Mouse (Mus musculus) myocyte (in vitro differentiated cells): ENCODE results near the gene Siah1a. TPM values are rescaled to one million over a fixed set of nuclear protein-coding genes. Genes with fewer than 3 reads are reported as not detected.
A peak's percentile ranks its signal among the peaks of the same experiment; 100 is the strongest.

Source experiments
- H3K27me3 ChIP-seq: one replicate; pipeline ENCODE4 v1.6.1; 2011; ENCODE audit not compliant: control insufficient read depth, insufficient read depth, insufficient read length
- H3K36me3 ChIP-seq: one replicate; pipeline ENCODE4 v1.6.1; 2011; ENCODE audit not compliant: control insufficient read depth, insufficient read depth
- H3K4me2 ChIP-seq: one replicate; pipeline ENCODE4 v1.6.1; 2011; ENCODE audit warnings: low read depth, control low read depth
- H3K4me3 ChIP-seq: one replicate; pipeline ENCODE4 v1.5.1; 2011; ENCODE audit warnings: mild to moderate bottlenecking, control low read depth, moderate library complexity
- H3K79me2 ChIP-seq: one replicate; pipeline ENCODE4 v1.6.1; 2011; ENCODE audit not compliant: control insufficient read depth, insufficient read depth
- H3ac ChIP-seq: one replicate; pipeline ENCODE4 v1.6.1; 2011; ENCODE audit not compliant: control insufficient read depth, insufficient read length
- CEBPB ChIP-seq: IDR thresholded peaks from 2 replicates; pipeline ENCODE4 v1.6.1; 2011; ENCODE audit warnings: mild to moderate bottlenecking, moderate library complexity; ENCODE audit not compliant: poor library complexity, insufficient read depth, severe bottlenecking
- E2F4 ChIP-seq: IDR thresholded peaks from one replicate; pipeline ENCODE4 v1.6.1; 2011; ENCODE audit warnings: mild to moderate bottlenecking, control low read depth, moderate library complexity; ENCODE audit not compliant: insufficient read depth
- MAX ChIP-seq: IDR thresholded peaks from one replicate; pipeline ENCODE4 v1.6.1; 2011; ENCODE audit warnings: low read depth, mild to moderate bottlenecking, control low read depth
- MYOD1 ChIP-seq, 3 experiments: IDR thresholded peaks; one replicate each; pipeline ENCODE4 v1.6.1; 2011; ENCODE audit warnings: control low read depth in 2 of 3, low read depth in 2 of 3, mild to moderate bottlenecking in 2 of 3, moderate library complexity in 1 of 3; ENCODE audit not compliant: insufficient read length in 2 of 3, control insufficient read depth in 1 of 3
- MYOG ChIP-seq, 3 experiments: IDR thresholded peaks; one replicate each; pipeline ENCODE4 v1.6.1; 2011; ENCODE audit warnings: control low read depth in 2 of 3, low read depth in 2 of 3, mild to moderate bottlenecking in 2 of 3; ENCODE audit not compliant: insufficient read length in 2 of 3, control insufficient read depth in 1 of 3, insufficient read depth in 1 of 3
- POLR2A ChIP-seq: IDR thresholded peaks from one replicate; pipeline ENCODE4 v1.6.1; 2011; ENCODE audit warnings: low read depth, mild to moderate bottlenecking, control low read depth, moderate library complexity; ENCODE audit not compliant: insufficient read length
- POLR2AphosphoS2 ChIP-seq: IDR thresholded peaks from one replicate; pipeline ENCODE4 v1.6.1; 2011; ENCODE audit warnings: low read depth, control low read depth; ENCODE audit not compliant: insufficient read length
- REST ChIP-seq: IDR thresholded peaks from one replicate; pipeline ENCODE4 v1.6.1; 2011; ENCODE audit warnings: mild to moderate bottlenecking, control low read depth, moderate library complexity; ENCODE audit not compliant: insufficient read depth, insufficient read length
- SRF ChIP-seq: IDR thresholded peaks from one replicate; pipeline ENCODE4 v1.6.1; 2011; ENCODE audit warnings: low read depth; ENCODE audit not compliant: control insufficient read depth, insufficient read length
- TCF12 ChIP-seq: IDR thresholded peaks from one replicate; pipeline ENCODE4 v1.6.1; 2011; ENCODE audit warnings: mild to moderate bottlenecking, control low read depth; ENCODE audit not compliant: poor library complexity, insufficient read depth, severe bottlenecking
- TCF3 ChIP-seq: IDR thresholded peaks from one replicate; pipeline ENCODE4 v1.6.1; 2011; ENCODE audit warnings: low read depth, control low read depth; ENCODE audit not compliant: insufficient read length
- USF1 ChIP-seq: IDR thresholded peaks from one replicate; pipeline ENCODE4 v1.6.1; 2011; ENCODE audit warnings: low read depth, mild to moderate bottlenecking, control low read depth, moderate library complexity
- polyA plus RNA-seq: library from polyadenylated mRNA; unstranded; fragments of >200 nt; fragmentation: generic; extraction: Trizol; gene quantifications from one replicate; pipeline ENCODE4 v1.2.1, GENCODE M21; 2012; ENCODE audit warnings: missing spikeins

Gene Siah1a
- polyA plus RNA-seq, 1 experiment = 12.0 TPM

- Histone ChIP-seq H3K27me3 (no peaks in the 10 kb centered on the region), H3K36me3 (peaks cover 20% of the 10 kb centered on the region), H3K79me2 (no peaks in the 10 kb centered on the region), H3ac (no peak overlapping the region), H3K4me3 (no peak overlapping the region), H3K4me2 (no peak overlapping the region)
- no peak for TF ChIP-seq POLR2A
- TF ChIP-seq TCF12 = no peak
- no peak for TF ChIP-seq MYOD1 (IDR thresholded peaks at IDR 0.05; ENCODE audit: control insufficient read depth in 1 of 3, insufficient read length in 2 of 3, low read depth in 2 of 3)
- peak; percentile 56 for TF ChIP-seq POLR2AphosphoS2
Observed at GRCm38 (mm10) chr8:86713407-86714188, 32.1 kb downstream of the Siah1a start.

DNA sequence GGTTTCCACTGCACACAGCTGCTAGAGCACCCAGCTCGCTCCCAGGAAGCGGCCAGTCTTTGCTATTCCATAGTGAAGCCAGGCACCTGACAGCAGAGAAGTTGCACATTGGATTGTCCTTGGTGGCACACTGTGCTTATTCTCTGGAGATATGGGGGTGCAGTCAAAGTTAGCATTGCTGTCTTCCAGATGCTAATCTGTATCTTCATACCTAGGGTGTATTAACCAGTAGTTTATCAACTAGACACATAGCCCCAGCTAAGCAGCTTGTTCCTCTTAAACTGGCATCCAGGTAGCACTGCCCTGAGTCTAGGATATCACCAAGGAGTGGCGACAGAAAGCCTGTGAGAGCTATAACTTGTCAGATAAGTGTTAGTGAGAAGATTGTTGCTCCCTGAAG is 33.1 kb downstream of the Siah1a start:
- Histone ChIP-seq H3K4me2 (no peak overlapping the region), H3ac (no peak overlapping the region), H3K27me3 (no peaks in the 10 kb centered on the region), H3K36me3 (peaks cover 17% of the 10 kb centered on the region), H3K4me3 (no peak overlapping the region), H3K79me2 (no peaks in the 10 kb centered on the region)
- TF ChIP-seq TCF3 = no peak
- no peak for TF ChIP-seq E2F4
- no peak for TF ChIP-seq USF1
- TF ChIP-seq MYOG (IDR thresholded peaks at IDR 0.05; ENCODE audit: control insufficient read depth in 1 of 3, insufficient read depth in 1 of 3, insufficient read length in 2 of 3, low read depth in 2 of 3) = no peak
- TF ChIP-seq TCF12 = no peak
- no peak for TF ChIP-seq REST
- peak; percentile 15 for TF ChIP-seq POLR2AphosphoS2
- TF ChIP-seq MAX = no peak
- no peak for TF ChIP-seq MYOD1 (IDR thresholded peaks at IDR 0.05; ENCODE audit: control insufficient read depth in 1 of 3, insufficient read length in 2 of 3, low read depth in 2 of 3)

GRCm38 (mm10) chr8:86707873-86708272 is 37.9 kb downstream of the Siah1a start:
- Histone ChIP-seq H3ac (no peak overlapping the region), H3K79me2 (no peaks in the 10 kb centered on the region), H3K36me3 (peaks cover 12% of the 10 kb centered on the region), H3K4me3 (no peak overlapping the region), H3K4me2 (no peak overlapping the region), H3K27me3 (no peaks in the 10 kb centered on the region)
- TF ChIP-seq CEBPB (no peak), TCF3 (no peak), POLR2A (no peak), REST (no peak), TCF12 (no peak), MAX (no peak), E2F4 (no peak), USF1 (no peak)

DNA sequence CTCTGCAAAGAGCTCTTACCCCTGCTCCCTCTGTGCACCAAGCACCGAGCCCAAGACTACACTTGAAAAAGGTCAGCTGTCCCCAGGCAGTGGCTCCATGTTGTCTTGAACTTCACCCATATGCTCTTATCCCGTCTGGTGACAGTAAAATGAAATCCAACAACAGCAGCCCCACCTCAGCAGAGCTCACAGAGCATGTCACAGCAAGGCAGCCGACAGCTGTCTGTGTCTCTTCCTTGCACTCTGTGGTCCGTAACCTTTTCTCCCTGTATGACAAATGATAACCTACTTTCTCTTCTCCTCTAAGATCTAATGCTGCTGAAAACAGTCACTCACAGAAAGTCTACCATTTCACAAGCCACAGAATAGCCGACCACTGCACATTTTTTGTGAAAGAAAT is 39.0 kb downstream of the Siah1a start:
- H3K36me3 ChIP-seq = peaks cover 11% of the 10 kb centered on the region
- no peaks in the 10 kb centered on the region for H3K27me3 ChIP-seq
- H3K79me2 ChIP-seq = no peaks in the 10 kb centered on the region
- no peak overlapping the region for H3K4me2 ChIP-seq
- no peak overlapping the region for H3K4me3 ChIP-seq
- TF ChIP-seq POLR2A = no peak
- TF ChIP-seq MYOD1 (IDR thresholded peaks at IDR 0.05; ENCODE audit: control insufficient read depth in 1 of 3, insufficient read length in 2 of 3, low read depth in 2 of 3) = no peak
- no peak for TF ChIP-seq E2F4
- no peak for TF ChIP-seq POLR2AphosphoS2
- TF ChIP-seq MAX = no peak
- TF ChIP-seq MYOG (IDR thresholded peaks at IDR 0.05; ENCODE audit: control insufficient read depth in 1 of 3, insufficient read depth in 1 of 3, insufficient read length in 2 of 3, low read depth in 2 of 3) = no peak
- TF ChIP-seq TCF12 = no peak
- no peak for TF ChIP-seq SRF
- no peak for TF ChIP-seq CEBPB
- TF ChIP-seq REST = no peak
- no peak for TF ChIP-seq TCF3
- no peak for TF ChIP-seq USF1
- H3ac ChIP-seq = no peak overlapping the region

DNA sequence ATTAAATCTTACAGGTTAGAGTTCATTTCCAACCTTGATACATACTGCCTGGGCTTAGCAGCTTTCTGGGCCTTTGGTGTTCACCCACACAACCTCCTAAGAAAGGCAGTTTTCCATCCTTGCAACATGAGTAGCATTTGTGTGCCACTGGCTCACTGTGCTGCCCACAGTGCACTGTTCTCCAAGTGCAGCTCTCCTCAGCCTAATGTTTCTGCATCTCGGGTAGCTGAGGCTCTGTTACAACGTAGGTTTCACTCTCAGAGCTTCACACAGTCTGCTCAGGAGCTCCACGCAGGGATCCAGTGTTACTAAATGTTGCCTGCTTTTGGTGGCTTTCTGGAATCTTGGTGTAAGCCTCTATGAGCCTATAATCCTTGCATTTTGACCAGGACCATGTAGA is 40.4 kb downstream of the Siah1a start:
- no peak for TF ChIP-seq SRF
- no peak for TF ChIP-seq TCF12
- TF ChIP-seq E2F4 = no peak
- TF ChIP-seq TCF3 = no peak
- TF ChIP-seq MYOG (IDR thresholded peaks at IDR 0.05; ENCODE audit: control insufficient read depth in 1 of 3, insufficient read depth in 1 of 3, insufficient read length in 2 of 3, low read depth in 2 of 3) = no peak
- TF ChIP-seq MAX = no peak
- TF ChIP-seq USF1 = no peak
- TF ChIP-seq MYOD1 (IDR thresholded peaks at IDR 0.05; ENCODE audit: control insufficient read depth in 1 of 3, insufficient read length in 2 of 3, low read depth in 2 of 3) = no peak
- TF ChIP-seq POLR2AphosphoS2 = no peak
- no peak for TF ChIP-seq POLR2A
- no peak for TF ChIP-seq REST
- H3K4me3 ChIP-seq = no peak overlapping the region
- no peak overlapping the region for H3K4me2 ChIP-seq
- H3ac ChIP-seq = no peak overlapping the region
- no peaks in the 10 kb centered on the region for H3K27me3 ChIP-seq
- H3K36me3 ChIP-seq = peaks cover 16% of the 10 kb centered on the region
- H3K79me2 ChIP-seq = no peaks in the 10 kb centered on the region
